ENCODE assay signal across 22 mouse cellular contexts in genomic region chr13:109068258-109069219, GRCm38 (mm10).
DNase-seq lines count a peak whose midpoint lies in the region; ATAC-seq lines count a peak whose summit lies in the region.
"Had no signal": no experiment of that assay in that cellular context is flagged by ENCODE, and none has a peak within 500 bp of the region (broad histone marks: within the 10 kb centered on the region; RNA-seq: fewer than 3 reads in every experiment).

No protein-coding gene starts in this region.

- H3K27me3 ChIP-seq in intestine, embryonic 14.5 days (replicated peaks; ENCODE audit: control insufficient read depth, insufficient read depth, low read length), result no peaks in the 10 kb centered on the region
- H3K27me3 ChIP-seq in limb, embryonic 11.5 days (ENCODE audit: control insufficient read depth, insufficient read depth, low read length), result no peaks in the 10 kb centered on the region
- H3K27me3 ChIP-seq in heart, embryonic 12.5 days (replicated peaks), result no peaks in the 10 kb centered on the region
- H3K27me3 ChIP-seq: embryonic facial prominence, embryonic 15.5 days; heart, embryonic 13.5 days; liver, embryonic 15.5 days; midbrain, embryonic 15.5 days had no signal

- no peaks in the 10 kb centered on the region for H3K9me3 ChIP-seq in intestine, embryonic 14.5 days (ENCODE audit: control insufficient read depth, low read length)
- no peaks in the 10 kb centered on the region for H3K9me3 ChIP-seq in limb, embryonic 11.5 days (ENCODE audit: control insufficient read depth, low read length)
- no peaks in the 10 kb centered on the region for H3K9me3 ChIP-seq in heart, embryonic 12.5 days (replicated peaks)
- H3K9me3 ChIP-seq: embryonic facial prominence, embryonic 15.5 days; heart, embryonic 13.5 days; liver, embryonic 15.5 days; midbrain, embryonic 15.5 days had no signal

- H3K4me3 ChIP-seq in intestine, embryonic 14.5 days (ENCODE audit: low read depth, low read length), result no peak overlapping the region
- no peak overlapping the region for H3K4me3 ChIP-seq in limb, embryonic 11.5 days (ENCODE audit: low read depth, low read length)
- no peak overlapping the region for H3K4me3 ChIP-seq in heart, embryonic 12.5 days
- H3K4me3 ChIP-seq: embryonic facial prominence, embryonic 15.5 days; heart, embryonic 13.5 days; liver, embryonic 15.5 days; midbrain, embryonic 15.5 days had no signal

- no peak overlapping the region for H3K4me2 ChIP-seq in intestine, embryonic 14.5 days (ENCODE audit: low read length)
- no peak overlapping the region for H3K4me2 ChIP-seq in limb, embryonic 11.5 days (ENCODE audit: low read depth, severe bottlenecking)
- no peak overlapping the region for H3K4me2 ChIP-seq in heart, embryonic 12.5 days
- H3K4me2 ChIP-seq: embryonic facial prominence, embryonic 15.5 days; heart, embryonic 13.5 days; liver, embryonic 15.5 days; midbrain, embryonic 15.5 days had no signal

- no peaks in the 10 kb centered on the region for H3K4me1 ChIP-seq in intestine, embryonic 14.5 days (replicated peaks; ENCODE audit: control insufficient read depth, insufficient read depth, low read length)
- peaks cover 8% of the 10 kb centered on the region for H3K4me1 ChIP-seq in limb, embryonic 11.5 days (ENCODE audit: control insufficient read depth, insufficient read depth, low read length)
- H3K4me1 ChIP-seq in heart, embryonic 12.5 days (replicated peaks), result no peaks in the 10 kb centered on the region
- H3K4me1 ChIP-seq: embryonic facial prominence, embryonic 15.5 days; heart, embryonic 13.5 days; liver, embryonic 15.5 days had no signal

- ATAC-seq in intestine, embryonic 14.5 days (replicated peaks; ENCODE audit: low FRiP score, low TSS enrichment, low read depth), result peak; percentile 83
- peak; percentile 57 for ATAC-seq in limb, embryonic 11.5 days (ENCODE audit: insufficient number of reproducible peaks, low FRiP score, low TSS enrichment, low read depth)
- no peak for ATAC-seq in heart, embryonic 12.5 days (ENCODE audit: insufficient number of reproducible peaks, low FRiP score)
- ATAC-seq: forebrain, embryonic 14.5 days; hindbrain, postnatal 0 days; midbrain, embryonic 15.5 days had no signal

- H3K9ac ChIP-seq in intestine, embryonic 14.5 days (ENCODE audit: low read length), result no peak overlapping the region
- no peak overlapping the region for H3K9ac ChIP-seq in limb, embryonic 11.5 days (ENCODE audit: low read length)
- no peak overlapping the region for H3K9ac ChIP-seq in heart, embryonic 12.5 days
- H3K9ac ChIP-seq: embryonic facial prominence, embryonic 15.5 days; heart, embryonic 13.5 days; liver, embryonic 15.5 days; midbrain, embryonic 15.5 days had no signal

- DNase-seq in kidney, adult 11 months, result peak; percentile 6
- DNase-seq in kidney, adult 18-20 months, result no peak
- peak; percentile 65 for DNase-seq in intestine, embryonic 14.5 days (ENCODE audit: low spot score)
- DNase-seq in kidney, postnatal 10 days, result peak; percentile 38
- peak; percentile 46 for DNase-seq in limb, embryonic 11.5 days (ENCODE audit: low spot score)
- no peak for DNase-seq in right cerebral cortex, adult 2 months (ENCODE audit: low spot score in 2 of 2)
- no peak for DNase-seq in layer of hippocampus, adult 8-10 months (ENCODE audit: low spot score in 2 of 2)
- DNase-seq: adrenal gland, postnatal 25 days; cerebellum, adult 8-10 months; cerebellum, postnatal 36 days; gastrocnemius, postnatal 14 days; heart, adult 18-20 months; heart, postnatal 14 days; thymus, postnatal 25 days had no signal

- no peaks in the 10 kb centered on the region for H3K36me3 ChIP-seq in intestine, embryonic 14.5 days (ENCODE audit: control insufficient read depth, insufficient read depth, low read length)
- H3K36me3 ChIP-seq in limb, embryonic 11.5 days (ENCODE audit: control insufficient read depth, insufficient read depth, low read length), result no peaks in the 10 kb centered on the region
- H3K36me3 ChIP-seq in heart, embryonic 12.5 days, result no peaks in the 10 kb centered on the region
- H3K36me3 ChIP-seq: embryonic facial prominence, embryonic 15.5 days; heart, embryonic 13.5 days; liver, embryonic 15.5 days; midbrain, embryonic 15.5 days had no signal

- H3K27ac ChIP-seq in intestine, embryonic 14.5 days (ENCODE audit: low read depth), result peak overlapping the region; percentile 2; the same call in 1 of the 2 replicates
- H3K27ac ChIP-seq in limb, embryonic 11.5 days (replicated peaks; ENCODE audit: low read depth, low read length), result no peak overlapping the region
- no peak overlapping the region for H3K27ac ChIP-seq in heart, embryonic 12.5 days (ENCODE audit: poor library complexity, severe bottlenecking)
- H3K27ac ChIP-seq: embryonic facial prominence, embryonic 15.5 days; heart, embryonic 13.5 days; hindbrain, postnatal 0 days; liver, embryonic 15.5 days; macrophage; midbrain, embryonic 15.5 days had no signal

- WGBS in intestine, embryonic 14.5 days, result 47% methylated on average over 8 of the region's 8 CpGs
- WGBS in limb, embryonic 11.5 days, result 22% methylated on average over 8 of the region's 8 CpGs
- 62% methylated on average over 8 of the region's 8 CpGs for WGBS in heart, embryonic 12.5 days

Comparison
In these comparisons a context has a peak if more than half of its experiments do, and no peak if none do; other contexts are left out.
1. DNase-seq: peak in kidney, adult 11 months (single experiment), intestine, embryonic 14.5 days (single experiment), kidney, postnatal 10 days (single experiment) and limb, embryonic 11.5 days (single experiment); none in kidney, adult 18-20 months (single experiment), right cerebral cortex, adult 2 months (0 of 2) and layer of hippocampus, adult 8-10 months (0 of 2).